Mouse (Mus musculus): ENCODE results near the gene Cers6. TPM values are rescaled to one million over a fixed set of nuclear protein-coding genes. Genes with fewer than 3 reads are reported as not detected.

Cers6 gene
- polyA plus RNA-seq, 1 experiment from 2014 or later = 80.1 TPM

- Histone ChIP-seq H3K4me3 (replicated peaks; ENCODE audit: low read length) (no peak overlapping the region), H3K36me3 (replicated peaks; ENCODE audit: control insufficient read depth, insufficient read depth) (no peaks in the 10 kb centered on the region), H3K27me3 (ENCODE audit: control insufficient read depth, insufficient read depth, low read length) (no peaks in the 10 kb centered on the region), H3K27ac (no peak overlapping the region), H3K9me3 (ENCODE audit: control insufficient read depth, low read length) (no peaks in the 10 kb centered on the region), H3K4me1 (replicated peaks; ENCODE audit: control insufficient read depth, insufficient read depth, low read length) (no peaks in the 10 kb centered on the region), H3K4me2 (replicated peaks) (no peak overlapping the region), H3K9ac (no peak overlapping the region)
- DNase-seq (ENCODE audit: low spot score) = no peak
- ATAC-seq (ENCODE audit: low FRiP score) = no peak
- 82% methylated on average over 11 of the region's 11 CpGs for WGBS
Measured at GRCm38 (mm10) chr2:68907721-68908463, 46.7 kb downstream of the Cers6 start.

DNA sequence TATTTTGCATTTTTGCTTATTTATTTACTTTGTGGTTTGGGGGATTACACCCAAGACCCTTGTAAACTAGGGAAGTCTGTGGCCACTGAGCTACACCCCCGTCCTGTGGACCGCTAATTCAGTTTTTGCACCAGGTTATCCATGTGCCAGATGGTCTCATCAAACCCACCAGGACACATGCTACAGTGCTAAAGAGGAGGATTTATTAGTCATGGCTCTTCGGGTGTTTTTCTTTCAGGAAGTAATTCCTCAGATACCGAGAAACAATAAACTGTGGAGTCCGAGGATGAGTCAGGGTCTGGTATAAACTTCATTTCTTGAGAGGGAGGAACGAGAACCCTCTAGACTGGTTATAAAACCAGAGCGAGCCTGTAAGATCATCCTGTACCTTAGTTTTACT lies 49.5 kb downstream of the Cers6 start:
- ATAC-seq (ENCODE audit: low FRiP score) = no peak
- no peak overlapping the region for H3K4me2 ChIP-seq (replicated peaks)
- H3K36me3 ChIP-seq (replicated peaks; ENCODE audit: control insufficient read depth, insufficient read depth) = no peaks in the 10 kb centered on the region
- H3K27ac ChIP-seq = no peak overlapping the region
- H3K9me3 ChIP-seq (ENCODE audit: control insufficient read depth, low read length) = no peaks in the 10 kb centered on the region
- 77% methylated on average over 7 of the region's 7 CpGs for WGBS
- no peak overlapping the region for H3K4me3 ChIP-seq (replicated peaks; ENCODE audit: low read length)
- no peak for DNase-seq (ENCODE audit: low spot score)
- H3K4me1 ChIP-seq (replicated peaks; ENCODE audit: control insufficient read depth, insufficient read depth, low read length) = no peaks in the 10 kb centered on the region
- no peak overlapping the region for H3K9ac ChIP-seq
- H3K27me3 ChIP-seq (ENCODE audit: control insufficient read depth, insufficient read depth, low read length) = no peaks in the 10 kb centered on the region

GRCm38 (mm10) chr2:68911587-68912483 lies 50.6 kb downstream of the Cers6 start:
- H3K4me2 ChIP-seq (replicated peaks) = no peak overlapping the region
- ATAC-seq (ENCODE audit: low FRiP score) = no peak; the same call in 1 of the 2 replicates
- no peak overlapping the region for H3K4me3 ChIP-seq (replicated peaks; ENCODE audit: low read length)
- H3K27ac ChIP-seq = no peak overlapping the region
- H3K4me1 ChIP-seq (replicated peaks; ENCODE audit: control insufficient read depth, insufficient read depth, low read length) = no peaks in the 10 kb centered on the region
- no peaks in the 10 kb centered on the region for H3K36me3 ChIP-seq (replicated peaks; ENCODE audit: control insufficient read depth, insufficient read depth)
- 76% methylated on average over 12 of the region's 12 CpGs for WGBS
- H3K9ac ChIP-seq = no peak overlapping the region
- H3K9me3 ChIP-seq (ENCODE audit: control insufficient read depth, low read length) = no peaks in the 10 kb centered on the region
- no peaks in the 10 kb centered on the region for H3K27me3 ChIP-seq (ENCODE audit: control insufficient read depth, insufficient read depth, low read length)
- no peak for DNase-seq (ENCODE audit: low spot score)

DNA sequence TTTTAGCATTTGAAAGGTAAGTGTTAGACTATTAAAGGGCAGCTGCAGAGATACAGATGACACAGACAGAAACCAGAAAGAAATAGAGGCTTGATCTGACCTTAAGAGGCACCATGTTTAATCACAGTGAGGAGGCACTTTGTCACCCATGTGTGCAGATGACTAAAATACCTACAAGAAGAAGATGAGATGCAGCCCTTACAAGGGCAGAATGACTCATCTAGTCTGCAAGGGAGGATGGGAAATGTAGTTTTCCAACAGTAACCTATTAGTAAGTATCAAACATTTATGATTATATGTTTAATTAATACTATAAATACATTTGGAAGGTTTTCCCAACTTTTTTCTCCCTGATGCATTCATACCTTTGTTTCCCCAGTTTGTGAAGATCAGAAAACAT lies 54.5 kb downstream of the Cers6 start:
- Histone ChIP-seq H3K9ac (no peak overlapping the region), H3K4me3 (replicated peaks; ENCODE audit: low read length) (no peak overlapping the region), H3K27ac (no peak overlapping the region), H3K4me2 (replicated peaks) (no peak overlapping the region), H3K36me3 (replicated peaks; ENCODE audit: control insufficient read depth, insufficient read depth) (no peaks in the 10 kb centered on the region), H3K9me3 (ENCODE audit: control insufficient read depth, low read length) (no peaks in the 10 kb centered on the region), H3K27me3 (ENCODE audit: control insufficient read depth, insufficient read depth, low read length) (no peaks in the 10 kb centered on the region), H3K4me1 (replicated peaks; ENCODE audit: control insufficient read depth, insufficient read depth, low read length) (no peaks in the 10 kb centered on the region)
- no peak for DNase-seq (ENCODE audit: low spot score)
- no peak for ATAC-seq (ENCODE audit: low FRiP score)

GRCm38 (mm10) chr2:68916299-68916698 lies 55.1 kb downstream of the Cers6 start:
- Histone ChIP-seq H3K36me3 (replicated peaks; ENCODE audit: control insufficient read depth, insufficient read depth) (no peaks in the 10 kb centered on the region), H3K4me2 (replicated peaks) (no peak overlapping the region), H3K9me3 (ENCODE audit: control insufficient read depth, low read length) (no peaks in the 10 kb centered on the region), H3K9ac (no peak overlapping the region), H3K4me1 (replicated peaks; ENCODE audit: control insufficient read depth, insufficient read depth, low read length) (no peaks in the 10 kb centered on the region), H3K27ac (no peak overlapping the region), H3K27me3 (ENCODE audit: control insufficient read depth, insufficient read depth, low read length) (no peaks in the 10 kb centered on the region), H3K4me3 (replicated peaks; ENCODE audit: low read length) (no peak overlapping the region)
- ATAC-seq (ENCODE audit: low FRiP score) (no peak), DNase-seq (ENCODE audit: low spot score) (no peak)
- 93% methylated on average over 3 of the region's 3 CpGs for WGBS

DNA sequence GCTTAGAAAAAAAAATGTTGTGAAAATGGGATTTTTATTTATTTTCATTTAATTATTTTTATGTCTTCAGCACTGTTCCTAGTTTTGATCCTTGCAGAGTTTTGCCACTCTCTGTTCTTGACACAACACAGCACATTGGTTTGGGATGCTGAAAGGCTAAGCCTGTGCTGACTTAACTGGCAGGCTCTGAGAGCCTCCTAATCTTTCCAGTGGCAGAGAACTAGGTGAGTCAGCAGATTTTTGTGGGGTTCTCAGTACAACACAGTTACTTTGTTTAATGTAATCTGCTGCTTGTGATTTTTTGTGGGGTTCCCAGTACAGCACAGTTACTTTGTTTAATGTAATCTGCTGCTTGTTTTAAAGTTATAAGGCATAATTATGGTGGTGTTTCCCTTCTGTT lies 55.8 kb downstream of the Cers6 start:
- no peaks in the 10 kb centered on the region for H3K4me1 ChIP-seq (replicated peaks; ENCODE audit: control insufficient read depth, insufficient read depth, low read length)
- H3K27ac ChIP-seq = no peak overlapping the region
- no peak overlapping the region for H3K4me2 ChIP-seq (replicated peaks)
- ATAC-seq (ENCODE audit: low FRiP score) = no peak
- H3K9ac ChIP-seq = no peak overlapping the region
- H3K9me3 ChIP-seq (ENCODE audit: control insufficient read depth, low read length) = no peaks in the 10 kb centered on the region
- H3K4me3 ChIP-seq (replicated peaks; ENCODE audit: low read length) = no peak overlapping the region
- H3K27me3 ChIP-seq (ENCODE audit: control insufficient read depth, insufficient read depth, low read length) = no peaks in the 10 kb centered on the region
- DNase-seq (ENCODE audit: low spot score) = no peak
- no peaks in the 10 kb centered on the region for H3K36me3 ChIP-seq (replicated peaks; ENCODE audit: control insufficient read depth, insufficient read depth)

GRCm38 (mm10) chr2:68917524-68917923 lies 56.3 kb downstream of the Cers6 start:
- Histone ChIP-seq H3K9me3 (ENCODE audit: control insufficient read depth, low read length) (no peaks in the 10 kb centered on the region), H3K27me3 (ENCODE audit: control insufficient read depth, insufficient read depth, low read length) (no peaks in the 10 kb centered on the region), H3K9ac (no peak overlapping the region), H3K27ac (no peak overlapping the region), H3K4me3 (replicated peaks; ENCODE audit: low read length) (no peak overlapping the region), H3K36me3 (replicated peaks; ENCODE audit: control insufficient read depth, insufficient read depth) (no peaks in the 10 kb centered on the region), H3K4me2 (replicated peaks) (no peak overlapping the region), H3K4me1 (replicated peaks; ENCODE audit: control insufficient read depth, insufficient read depth, low read length) (no peaks in the 10 kb centered on the region)
- WGBS = 79% methylated on average over 4 of the region's 4 CpGs
- DNase-seq (ENCODE audit: low spot score) (no peak), ATAC-seq (ENCODE audit: low FRiP score) (no peak)

- ATAC-seq (ENCODE audit: low FRiP score) (no peak), DNase-seq (ENCODE audit: low spot score) (no peak)
- 86% methylated on average over 9 of the region's 9 CpGs for WGBS
- no peak overlapping the region for H3K4me2 ChIP-seq (replicated peaks)
- no peak overlapping the region for H3K9ac ChIP-seq
- no peaks in the 10 kb centered on the region for H3K27me3 ChIP-seq (ENCODE audit: control insufficient read depth, insufficient read depth, low read length)
- no peak overlapping the region for H3K4me3 ChIP-seq (replicated peaks; ENCODE audit: low read length)
- H3K27ac ChIP-seq = no peak overlapping the region
- H3K36me3 ChIP-seq (replicated peaks; ENCODE audit: control insufficient read depth, insufficient read depth) = no peaks in the 10 kb centered on the region
- 0 out of 2 replicates have a peak, but pooled peaks cover 10% of the 10 kb centered on the region for H3K4me1 ChIP-seq (replicated peaks; ENCODE audit: control insufficient read depth, insufficient read depth, low read length)
- no peaks in the 10 kb centered on the region for H3K9me3 ChIP-seq (ENCODE audit: control insufficient read depth, low read length)
Measured at GRCm38 (mm10) chr2:68924344-68924743, 63.1 kb downstream of the Cers6 start.

- WGBS = 81% methylated on average over 6 of the region's 6 CpGs
- ATAC-seq (ENCODE audit: low FRiP score) (no peak), DNase-seq (ENCODE audit: low spot score) (no peak)
- H3K9me3 ChIP-seq (ENCODE audit: control insufficient read depth, low read length) = no peaks in the 10 kb centered on the region
- H3K36me3 ChIP-seq (replicated peaks; ENCODE audit: control insufficient read depth, insufficient read depth) = no peaks in the 10 kb centered on the region
- no peak overlapping the region for H3K4me3 ChIP-seq (replicated peaks; ENCODE audit: low read length)
- H3K27me3 ChIP-seq (ENCODE audit: control insufficient read depth, insufficient read depth, low read length) = no peaks in the 10 kb centered on the region
- no peak overlapping the region for H3K4me2 ChIP-seq (replicated peaks)
- 0 out of 2 replicates have a peak, but pooled peaks cover 10% of the 10 kb centered on the region for H3K4me1 ChIP-seq (replicated peaks; ENCODE audit: control insufficient read depth, insufficient read depth, low read length)
- H3K9ac ChIP-seq = no peak overlapping the region
- no peak overlapping the region for H3K27ac ChIP-seq
Measured at GRCm38 (mm10) chr2:68925542-68925941, 64.3 kb downstream of the Cers6 start.

Data from hindbrain, embryonic 14.5 days (tissue).